Mouse (Mus musculus) embryo, embryonic 9.5 days (tissue): ENCODE measurements around the gene Gpx3.
"Not testable (repeated sequence)": the region's sequence is repeated elsewhere in the genome, so short reads cannot be mapped to it uniquely, and the experiment has no call there.

Source experiments
- DNase-seq: peaks from one replicate; pipeline ENCODE4 v3.0.0-alpha.2; 2017; ENCODE audit errors: extremely low spot score

The Gpx3 gene

DNA sequence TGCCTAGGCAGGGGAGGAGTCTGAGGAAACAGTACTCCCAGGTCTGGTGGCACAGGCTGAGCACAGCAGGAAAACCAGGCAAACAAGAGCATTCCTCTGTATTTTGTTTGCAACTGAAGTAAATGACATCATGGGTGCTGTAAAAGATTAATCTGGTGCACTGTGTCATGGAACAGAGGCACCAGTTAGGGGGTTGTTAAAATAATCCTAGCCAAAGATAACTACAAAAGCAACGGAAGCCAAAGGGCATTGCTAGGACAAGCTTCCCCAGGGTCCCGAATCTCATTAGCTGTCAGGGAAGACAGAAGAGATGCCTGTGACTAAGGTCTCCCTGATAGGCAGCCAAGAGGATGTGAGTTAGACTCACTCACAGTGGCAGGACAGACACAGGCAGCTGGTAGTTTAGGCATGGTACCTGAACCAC is 21.2 kb upstream of the Gpx3 start:
- no peak for DNase-seq

DNA sequence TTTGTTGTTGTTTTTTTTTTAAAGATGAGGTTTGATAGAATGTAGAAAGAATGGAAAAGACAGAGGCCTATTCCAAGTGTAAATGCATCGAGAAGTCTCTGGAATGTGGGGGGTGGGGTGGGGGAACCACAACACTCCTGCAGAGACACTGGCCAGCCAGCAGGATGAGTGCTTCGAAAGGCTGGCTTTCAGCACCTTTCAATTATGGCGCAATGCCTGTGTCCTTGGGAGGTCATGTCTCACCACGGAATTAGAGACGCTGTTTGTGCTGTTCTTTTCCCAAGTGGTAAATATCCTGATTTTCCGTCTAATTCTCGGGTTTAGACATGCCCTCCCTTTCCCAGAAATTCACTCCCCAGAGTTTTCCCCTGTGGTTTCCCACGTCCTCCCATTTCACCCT is 19.6 kb upstream of the Gpx3 start:
- DNase-seq = no peak

DNA sequence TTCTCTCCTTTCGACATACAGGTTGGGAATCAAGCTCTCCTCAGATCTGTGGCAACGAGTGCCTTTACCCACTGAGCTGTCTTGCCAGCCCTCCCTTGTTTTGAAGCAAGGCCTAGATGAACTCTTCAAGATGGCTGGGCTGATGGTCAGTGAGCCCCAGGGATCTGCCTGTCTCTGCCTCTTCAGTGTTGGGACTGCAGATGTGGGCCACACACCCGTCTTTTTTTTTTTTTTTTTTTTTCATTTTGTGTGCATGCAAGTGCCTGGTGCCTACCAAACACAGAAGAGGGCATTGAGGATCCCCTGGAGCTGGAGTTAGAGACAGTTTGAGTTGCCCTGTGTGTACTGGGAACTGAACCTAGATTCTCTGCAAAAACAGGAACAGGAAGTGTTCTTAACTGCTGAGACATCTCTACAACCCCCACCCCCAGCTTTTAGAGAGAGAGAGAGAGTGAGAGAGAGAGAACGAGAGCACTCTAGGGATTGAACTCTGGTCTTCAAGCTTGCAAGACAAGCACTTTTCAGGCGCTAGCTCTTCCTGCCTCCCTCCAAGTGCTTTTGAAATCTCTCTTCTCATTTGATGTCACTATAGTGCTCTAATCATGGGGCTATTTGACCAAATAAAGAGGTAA is 17.9 kb upstream of the Gpx3 start:
- no peak for DNase-seq

DNA sequence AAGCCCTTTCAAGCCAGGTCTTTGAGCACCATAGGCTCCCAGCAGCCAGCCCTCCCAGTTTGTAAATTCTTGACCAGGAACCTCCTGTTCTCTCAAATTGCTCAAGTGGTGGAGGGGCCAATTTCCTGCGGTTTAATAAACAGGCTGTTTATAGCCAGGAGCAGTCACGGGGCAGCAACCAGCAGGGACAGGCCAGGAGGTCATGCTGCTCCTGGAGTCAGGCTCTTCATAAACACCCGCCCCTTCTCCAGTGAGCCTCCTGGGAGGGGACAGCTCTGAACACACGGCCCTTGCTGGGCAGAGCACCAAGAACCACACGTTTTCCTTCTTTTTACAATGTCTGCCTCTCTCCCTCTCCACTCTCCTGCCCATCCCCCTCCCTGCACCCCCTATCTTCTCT is 17.3 kb upstream of the Gpx3 start:
- DNase-seq = peak; percentile 49

DNA sequence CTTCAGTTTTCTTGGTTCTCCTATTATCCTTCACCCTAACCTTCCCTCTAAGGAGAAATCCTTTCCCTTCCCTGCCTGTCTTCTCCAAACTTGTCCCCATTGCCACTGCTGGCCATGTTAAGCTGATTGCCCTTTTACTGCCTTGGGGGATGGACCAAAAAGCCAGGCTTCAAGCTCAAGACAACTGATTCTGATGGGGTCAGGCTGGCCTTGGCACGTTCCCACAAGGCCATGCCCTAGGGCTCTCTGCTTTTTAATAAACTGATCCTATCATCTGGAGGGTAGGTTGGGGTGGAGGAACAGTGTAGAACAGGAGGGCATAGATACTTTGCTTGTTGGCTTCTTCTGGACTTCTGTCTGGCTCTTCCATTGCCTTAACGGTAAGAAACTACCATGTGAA is 16.8 kb upstream of the Gpx3 start:
- no peak for DNase-seq

DNA sequence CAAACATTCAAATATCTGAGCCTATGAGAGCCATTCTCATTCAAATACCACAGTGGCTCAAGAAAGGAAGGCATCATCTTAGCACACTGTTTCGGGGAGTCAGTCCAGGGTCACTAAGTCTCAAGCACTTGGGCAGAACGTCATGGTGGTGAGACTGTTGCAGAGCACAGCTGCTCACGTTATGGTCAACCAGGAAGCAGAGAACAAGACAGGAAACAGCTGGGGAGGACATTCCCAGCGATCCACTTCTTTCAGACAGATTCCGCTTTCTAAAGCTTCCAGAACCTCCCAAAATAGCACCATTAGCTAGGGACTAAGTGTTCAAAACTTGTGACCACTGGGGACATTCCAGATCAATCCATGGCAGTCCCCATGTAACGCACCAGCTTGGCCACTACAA is 14.3 kb upstream of the Gpx3 start:
- no peak for DNase-seq

DNA sequence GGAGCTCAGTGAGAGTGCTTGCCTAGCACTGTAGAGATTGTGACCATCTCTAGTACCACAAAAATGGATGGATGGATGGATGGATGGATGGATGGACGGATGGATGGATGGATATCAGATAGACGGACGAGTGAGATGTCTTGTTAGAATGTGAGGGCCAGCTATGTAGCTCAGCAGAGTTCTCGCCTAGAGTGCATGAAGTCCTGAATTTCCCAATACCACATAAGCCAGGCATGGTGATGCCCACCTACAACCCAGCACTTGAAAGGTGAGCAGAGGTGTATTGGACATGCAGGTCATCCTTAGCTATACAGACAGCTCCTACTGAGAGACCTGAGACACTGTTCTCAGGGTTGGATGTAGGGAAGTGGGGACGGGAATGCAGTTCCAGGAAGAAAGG is 10.9 kb upstream of the Gpx3 start:
- DNase-seq = no peak

DNA sequence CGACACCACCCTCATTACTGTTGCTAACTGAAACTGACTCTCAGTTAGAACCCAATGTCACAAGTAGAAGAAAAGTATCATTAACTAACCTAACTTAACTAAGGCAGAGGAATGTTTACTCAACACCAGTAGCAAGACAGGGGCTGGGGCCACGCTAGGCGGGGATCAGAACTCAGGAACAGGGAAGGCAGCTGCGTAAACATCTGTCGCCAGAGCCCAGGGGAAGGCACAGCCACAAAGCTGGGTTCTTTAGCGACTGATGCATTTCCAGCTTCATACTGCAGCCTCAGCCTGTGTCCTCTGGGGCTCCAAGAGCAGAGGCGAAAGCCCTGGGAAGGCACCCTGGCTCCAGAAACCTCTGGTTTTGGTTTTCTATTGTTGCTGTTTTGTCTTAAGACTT is 10.2 kb upstream of the Gpx3 start:
- no peak for DNase-seq

DNA sequence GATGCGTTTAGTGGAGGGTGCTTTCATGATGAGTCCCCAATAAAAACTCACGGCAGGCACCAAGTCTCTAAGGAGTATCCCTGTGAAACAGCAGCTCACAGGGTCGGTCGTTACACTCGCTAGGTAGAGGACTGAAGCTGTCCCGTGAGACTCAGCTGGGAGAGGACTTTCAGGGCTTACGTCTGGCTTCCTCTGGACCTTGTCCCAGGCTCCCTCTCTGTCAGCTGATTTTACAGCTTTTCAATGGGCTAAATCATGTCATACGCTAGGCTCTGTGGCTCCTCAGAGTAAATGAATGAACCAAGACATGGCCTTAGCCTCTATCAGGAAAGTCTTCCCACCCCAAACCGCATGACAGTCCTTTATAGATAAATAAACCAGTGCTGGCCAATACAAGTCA is 7.7 kb upstream of the Gpx3 start:
- no peak for DNase-seq

DNA sequence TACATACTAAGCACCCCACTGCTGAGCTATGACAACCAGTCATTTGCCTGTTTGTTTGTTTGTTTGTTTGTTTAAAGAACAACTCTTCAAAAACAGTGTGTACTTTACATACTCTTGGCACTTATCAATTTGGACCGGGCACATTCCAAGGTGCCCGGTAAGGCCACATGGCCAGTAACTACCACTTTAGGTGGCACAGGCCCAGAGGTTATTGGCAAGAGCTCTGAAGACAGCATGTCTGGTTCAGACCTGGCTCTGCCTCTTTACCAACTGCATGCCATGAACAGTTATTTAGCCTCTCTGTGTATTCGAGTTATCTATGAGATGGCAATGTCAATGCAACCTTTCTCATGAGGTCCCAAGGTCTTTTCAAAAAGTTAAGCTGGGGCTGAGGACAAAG is 5.6 kb upstream of the Gpx3 start:
- DNase-seq = not testable (repeated sequence)

DNA sequence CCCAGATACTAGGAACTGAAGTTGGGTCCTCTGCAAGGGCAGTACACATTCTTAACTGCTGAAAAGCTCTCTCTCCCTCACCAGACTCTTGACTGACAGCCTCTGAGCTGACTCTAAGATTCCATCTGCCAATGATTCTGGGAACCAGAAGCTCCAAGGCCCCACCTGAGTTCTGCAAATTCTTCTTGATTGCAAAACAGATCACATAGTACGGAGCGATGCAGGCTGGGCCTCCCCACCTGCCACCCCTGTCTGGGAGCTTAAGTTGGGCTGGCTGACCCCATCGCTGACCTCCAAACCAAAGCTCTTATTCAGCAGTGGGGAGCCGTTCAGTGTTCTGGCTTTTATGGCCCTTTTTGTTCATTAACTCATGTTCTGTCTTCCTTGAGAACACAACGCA is 4.8 kb upstream of the Gpx3 start:
- DNase-seq = no peak

DNA sequence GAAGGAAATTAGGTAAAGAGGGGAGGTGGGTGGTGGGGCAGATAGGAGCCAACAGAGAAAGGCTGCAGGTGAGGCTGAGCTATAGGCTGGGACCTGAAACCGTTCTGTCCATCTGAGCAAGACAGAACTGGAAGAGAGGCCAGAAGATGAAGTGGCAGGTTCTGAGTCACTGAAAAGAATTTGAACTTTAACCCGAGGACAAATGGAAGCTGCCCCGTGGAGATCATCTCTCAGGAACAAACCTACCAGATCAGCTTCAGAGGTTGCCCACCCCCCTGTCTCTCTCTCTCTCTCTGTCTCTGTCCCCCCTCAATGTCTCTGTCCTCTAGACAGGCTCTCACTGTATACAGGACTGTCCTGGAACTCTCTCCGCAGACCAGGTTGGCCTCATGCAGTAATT is 2.6 kb upstream of the Gpx3 start:
- DNase-seq = no peak

DNA sequence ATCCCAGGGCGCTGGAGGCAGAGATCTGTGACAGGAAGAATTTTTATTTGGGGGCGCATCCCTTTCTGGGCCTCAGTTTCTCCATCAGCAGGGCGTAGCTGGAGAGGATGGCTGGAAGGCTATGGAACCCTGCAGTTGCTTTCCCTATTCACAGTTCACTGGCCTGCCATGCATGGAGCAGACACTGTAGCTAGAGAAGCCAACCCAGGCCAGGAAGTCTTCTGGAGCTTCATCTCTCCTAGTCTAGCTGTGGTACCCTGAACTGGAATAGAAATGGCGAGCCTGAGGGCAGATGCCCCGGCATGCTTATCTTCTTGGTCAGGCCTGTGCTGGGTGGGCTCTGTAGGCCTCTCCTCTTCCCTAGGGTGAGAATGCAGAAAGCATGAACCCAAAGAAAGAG is 1.1 kb downstream of the Gpx3 start:
- no peak for DNase-seq

DNA sequence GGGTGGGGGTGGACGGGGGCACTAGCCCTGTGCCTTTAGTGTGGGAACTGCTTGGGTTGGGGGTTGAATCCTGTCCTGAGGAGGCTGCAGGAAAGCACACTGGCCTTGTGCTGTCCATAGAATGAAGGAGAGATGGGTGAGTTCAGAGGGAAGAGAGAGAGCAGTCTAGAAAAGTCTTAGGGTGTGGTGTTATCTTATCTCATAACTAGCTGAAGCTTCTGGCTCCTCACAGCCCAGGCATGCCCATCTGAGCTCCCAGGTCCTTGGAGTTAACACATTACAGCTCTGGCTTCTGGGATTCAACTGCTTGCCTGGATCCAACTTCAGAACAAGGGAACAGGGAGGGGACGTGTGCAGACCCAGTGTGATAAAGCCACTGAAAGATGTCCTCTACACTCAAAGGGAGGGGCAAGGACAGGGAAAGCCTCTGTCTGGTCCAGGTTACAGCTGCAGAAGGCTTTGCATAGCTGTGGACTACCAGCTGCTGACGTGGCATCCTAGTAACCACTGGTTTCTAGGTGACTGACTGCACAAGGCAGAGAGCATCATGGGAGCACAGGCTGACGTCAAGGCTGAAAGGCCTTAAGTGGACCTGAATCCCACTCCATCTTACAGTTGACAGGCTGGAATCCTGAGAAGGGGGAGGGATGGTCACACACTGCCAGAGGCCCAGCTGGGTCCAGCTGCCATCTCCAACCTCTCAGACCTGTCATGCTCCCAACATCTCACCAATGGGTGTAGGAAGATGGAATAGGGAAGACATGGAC is 1.9 kb downstream of the Gpx3 start:
- peak; percentile 27 for DNase-seq

DNA sequence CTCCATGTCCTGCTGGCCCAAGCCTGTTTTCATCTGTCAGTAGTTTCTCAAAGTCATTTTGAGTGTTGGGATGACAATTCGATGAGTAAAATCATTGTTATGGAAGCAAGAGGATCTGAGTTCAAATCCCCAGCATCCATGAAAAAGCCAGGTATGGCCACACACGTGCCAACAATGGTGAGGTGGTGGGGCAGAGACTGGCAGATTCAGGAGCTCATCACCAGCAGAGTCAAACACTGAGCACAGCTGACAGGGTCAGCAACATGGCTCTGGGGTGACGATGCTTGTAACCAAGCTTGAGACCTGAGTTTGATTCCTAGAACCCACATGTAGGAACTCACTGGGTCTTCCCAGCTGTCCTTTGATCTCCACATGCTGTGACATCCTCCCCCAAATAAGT is 2.8 kb downstream of the Gpx3 start:
- DNase-seq = no peak

DNA sequence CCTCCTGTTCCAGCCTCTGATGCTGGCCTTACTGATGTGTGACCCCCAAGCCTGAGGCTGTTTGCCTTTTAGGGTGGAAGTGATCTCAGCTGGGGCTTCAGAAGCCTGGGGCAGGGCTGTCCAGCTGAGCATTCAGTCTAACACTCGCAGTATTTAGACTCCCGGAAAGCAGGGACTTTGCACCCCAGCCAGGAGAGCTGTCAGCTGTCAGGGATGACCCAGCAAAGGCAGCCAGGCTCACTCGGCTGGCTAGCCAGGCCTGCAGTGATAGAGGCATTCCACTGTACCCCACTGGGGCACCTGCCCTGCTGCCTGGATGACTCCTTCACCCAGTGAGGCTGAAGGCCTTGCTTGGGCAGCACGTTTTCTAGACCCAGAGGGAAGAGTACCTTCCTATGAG is 3.7 kb downstream of the Gpx3 start:
- DNase-seq = no peak

DNA sequence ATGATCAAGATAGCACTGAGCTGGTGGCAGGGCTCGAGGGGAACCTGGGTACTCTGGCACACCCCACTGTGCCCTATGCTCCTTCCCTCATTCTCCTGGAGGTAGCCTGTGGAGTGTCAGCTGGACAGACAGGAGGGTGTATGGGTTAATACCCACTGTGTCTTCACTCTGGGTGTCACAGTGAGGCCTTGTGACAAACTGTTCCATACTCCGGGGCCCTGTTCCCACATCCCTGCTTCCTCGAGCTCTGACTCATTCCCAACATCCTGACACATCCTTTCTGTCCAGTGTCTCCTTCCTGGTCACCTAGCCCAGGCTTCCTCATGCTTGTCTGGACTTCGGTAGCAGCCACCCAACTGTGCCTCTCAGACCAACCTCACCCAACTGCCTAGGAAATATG is 4.2 kb downstream of the Gpx3 start:
- DNase-seq = no peak

DNA sequence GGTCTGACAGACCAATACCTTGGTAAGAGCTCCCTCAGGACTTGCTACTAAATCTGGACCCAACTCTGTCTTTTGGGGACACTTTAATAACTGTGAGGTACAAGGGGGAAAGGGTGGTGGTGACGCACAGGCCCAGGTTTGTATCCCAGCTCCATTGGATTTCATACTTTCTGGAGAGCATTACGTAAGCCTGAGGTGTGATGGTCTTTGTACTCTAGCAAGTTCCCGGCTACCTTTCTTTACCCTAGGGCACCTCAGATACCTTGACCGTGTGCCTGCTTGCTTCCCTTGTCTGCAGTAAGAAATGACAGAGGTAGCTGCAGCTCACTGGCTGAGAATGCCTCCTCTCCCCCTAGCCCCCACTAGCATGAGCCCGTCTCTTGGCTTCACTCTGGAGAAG is 5.0 kb downstream of the Gpx3 start:
- DNase-seq = no peak

DNA sequence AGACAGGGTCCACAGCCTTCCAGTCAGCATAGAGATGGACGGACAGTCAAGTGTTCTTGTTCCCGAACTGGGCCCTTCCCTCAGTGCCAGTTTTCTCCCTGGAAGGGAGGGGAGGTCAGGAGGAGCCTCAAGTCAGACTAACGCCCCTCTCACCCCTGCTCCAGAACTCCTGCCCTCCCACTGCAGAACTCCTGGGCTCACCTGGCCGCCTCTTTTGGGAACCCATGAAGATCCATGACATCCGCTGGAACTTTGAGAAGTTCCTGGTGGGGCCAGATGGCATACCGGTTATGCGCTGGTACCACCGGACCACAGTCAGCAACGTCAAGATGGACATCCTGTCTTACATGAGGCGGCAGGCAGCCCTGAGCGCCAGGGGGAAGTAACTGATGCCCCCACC is 7.0 kb downstream of the Gpx3 start:
- no peak for DNase-seq

DNA sequence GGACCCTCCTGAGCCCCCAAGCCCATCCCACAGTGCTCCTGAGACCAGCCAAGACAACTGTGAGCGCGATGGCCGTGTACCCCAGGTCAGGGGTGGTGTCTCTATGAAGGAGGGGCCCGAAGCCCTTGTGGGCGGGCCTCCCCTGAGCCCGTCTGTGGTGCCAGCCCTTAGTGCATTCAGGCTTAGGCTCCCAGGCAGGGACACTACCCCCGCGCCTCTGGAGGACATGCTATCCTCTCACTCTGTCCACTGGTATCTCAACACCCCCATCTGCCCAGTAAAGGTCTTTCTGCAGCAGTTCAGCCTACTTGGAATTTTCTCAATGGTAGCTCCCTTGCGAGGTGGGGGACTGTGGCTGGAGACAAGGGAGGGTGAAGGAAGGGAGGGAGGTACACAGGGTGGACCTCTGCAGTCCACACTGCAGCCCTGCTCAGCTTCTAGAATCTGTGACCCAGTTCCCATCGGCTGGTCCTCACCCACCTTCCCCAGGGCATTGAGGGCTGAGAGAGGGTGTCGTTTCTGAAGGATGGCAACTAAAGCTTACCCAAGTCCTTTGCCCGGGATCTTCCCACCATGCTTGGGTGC is 7.9 kb downstream of the Gpx3 start:
- no peak for DNase-seq

DNA sequence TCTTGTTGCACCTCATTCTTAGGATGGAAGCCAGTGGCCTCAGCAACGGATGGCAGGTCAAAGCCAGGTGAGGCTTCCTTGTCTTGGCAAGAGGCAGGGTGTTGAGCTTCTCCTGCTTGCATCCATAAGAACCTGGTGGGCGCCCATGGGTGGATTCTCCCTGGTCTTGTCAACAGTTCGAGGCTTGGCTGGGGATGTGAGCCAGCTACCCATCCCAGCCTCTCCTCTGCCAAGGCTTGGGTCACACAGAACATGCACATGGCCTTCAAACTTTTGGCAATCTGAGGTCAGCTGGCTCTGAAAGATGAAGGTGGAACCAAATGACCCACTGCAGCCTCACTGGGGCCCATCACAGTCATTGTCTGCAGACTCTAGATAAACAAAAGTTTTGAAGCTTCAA is 8.9 kb downstream of the Gpx3 start:
- DNase-seq = no peak

DNA sequence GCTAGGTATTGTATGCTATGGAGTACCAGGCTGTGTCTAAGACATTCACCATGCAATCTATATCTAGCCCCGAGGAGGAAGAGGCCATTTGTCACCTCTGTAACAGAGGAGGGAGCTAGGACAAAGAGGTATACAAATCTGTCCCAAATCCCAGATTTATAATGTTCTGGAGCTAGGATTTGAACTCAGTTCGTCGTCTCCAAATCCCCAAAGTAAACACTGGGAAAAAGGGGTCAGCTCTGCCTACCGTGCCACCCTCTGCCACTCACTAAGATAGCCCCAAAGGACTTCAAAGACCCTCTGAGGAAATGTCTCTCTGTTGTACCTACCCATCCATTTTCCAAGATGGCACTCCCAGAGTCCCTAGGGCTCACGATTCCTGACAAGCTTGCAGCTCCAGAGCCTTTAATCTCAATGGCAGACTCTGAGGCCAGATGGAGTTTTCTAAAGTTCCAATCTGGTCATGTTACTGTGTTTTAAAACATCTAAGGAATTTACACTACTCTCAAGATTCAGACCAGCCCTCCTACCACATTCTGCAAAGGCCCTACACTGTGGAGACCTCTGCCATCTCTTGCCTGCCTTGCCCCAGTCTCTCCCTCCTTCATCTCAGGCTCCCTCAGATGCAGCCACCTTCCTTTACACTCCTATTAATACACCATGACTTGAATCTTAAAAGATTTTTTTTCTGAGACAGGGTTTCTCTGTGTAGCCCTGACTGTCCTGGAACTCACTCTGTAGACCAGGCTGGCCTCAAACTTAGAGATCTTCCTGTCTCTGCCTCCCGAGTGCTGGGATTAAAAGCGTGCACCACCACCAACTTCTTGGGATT is 9.6 kb downstream of the Gpx3 start:
- no peak for DNase-seq
